Mouse (Mus musculus): ENCODE data around the gene Sgms1. TPM values are rescaled to one million over a fixed set of nuclear protein-coding genes. Genes with fewer than 3 reads are reported as not detected.
A peak's percentile ranks its signal among the peaks of the same experiment; 100 is the strongest.

The Sgms1 gene
- polyA plus RNA-seq, 1 experiment from 2014 or later, result 9.9 TPM

DNA sequence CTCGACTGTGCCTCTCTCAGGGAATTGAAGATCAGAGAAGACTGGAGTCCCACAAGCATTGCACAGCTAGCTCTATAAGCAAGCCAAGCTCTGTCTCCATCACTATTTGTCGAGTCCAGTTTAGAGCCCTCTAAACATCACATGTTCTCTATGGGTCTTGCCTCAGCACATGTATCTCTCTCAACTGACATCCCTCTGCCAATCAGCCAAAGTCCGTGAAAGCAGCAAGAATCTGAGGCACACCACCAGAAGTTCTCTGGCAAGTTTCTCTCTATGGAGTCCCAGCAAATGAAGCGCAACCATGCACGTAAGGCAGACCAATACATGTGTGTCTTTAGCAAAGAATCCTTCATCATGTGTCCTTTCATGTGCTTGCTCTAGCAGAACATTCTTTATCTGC, 77.8 kb downstream of the Sgms1 start:
- Histone ChIP-seq H3K27me3 (peaks cover 6% of the 10 kb centered on the region; the same call in 1 of the 2 replicates), H3K27ac (no peak overlapping the region), H3K4me3 (no peak overlapping the region), H3K9me3 (replicated peaks) (no peaks in the 10 kb centered on the region), H3K4me1 (0 out of 2 replicates have a peak, but pooled peaks cover 3% of the 10 kb centered on the region), H3K36me3 (ENCODE audit: poor library complexity, severe bottlenecking) (no peaks in the 10 kb centered on the region), H3K4me2 (no peak overlapping the region), H3K9ac (no peak overlapping the region)
- 95% methylated on average over 5 of the region's 5 CpGs for WGBS
- ATAC-seq, result no peak

DNA sequence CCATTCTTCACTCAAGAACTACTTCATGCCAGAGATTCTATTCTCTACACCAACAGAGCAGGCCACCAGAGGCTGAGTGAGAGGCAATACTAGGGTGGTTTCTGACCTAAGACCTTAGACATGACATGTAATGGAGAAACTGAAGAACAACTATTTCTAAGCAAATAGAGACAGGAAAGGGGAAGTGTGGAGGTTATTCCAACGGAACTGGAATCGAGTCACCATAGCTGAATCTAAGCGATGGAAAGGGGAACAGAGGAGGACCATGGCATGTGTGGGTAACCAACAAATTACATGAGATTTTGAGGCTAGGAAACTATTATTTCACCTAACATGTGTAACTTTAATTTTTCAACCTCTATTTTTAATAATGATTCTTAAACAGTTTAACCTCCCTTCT, 78.5 kb downstream of the Sgms1 start:
- no peak for ATAC-seq
- 91% methylated on average over 3 of the region's 3 CpGs for WGBS
- 0 out of 2 replicates have a peak, but pooled peaks cover under 1% of the 10 kb centered on the region for H3K27me3 ChIP-seq

GRCm38 (mm10) chr19:32310483-32310882, 79.0 kb downstream of the Sgms1 start:
- Histone ChIP-seq H3K36me3 (ENCODE audit: poor library complexity, severe bottlenecking) (no peaks in the 10 kb centered on the region), H3K9ac (no peak overlapping the region), H3K4me2 (no peak overlapping the region), H3K27me3 (no peaks in the 10 kb centered on the region), H3K4me1 (0 out of 2 replicates have a peak, but pooled peaks cover 3% of the 10 kb centered on the region), H3K4me3 (no peak overlapping the region), H3K9me3 (replicated peaks) (no peaks in the 10 kb centered on the region), H3K27ac (no peak overlapping the region)
- 96% methylated on average over 5 of the region's 5 CpGs for whole genome bisulfite sequencing
- ATAC-seq, result no peak

More for the DNA sequence above, 78.5 kb downstream of the Sgms1 start:
- Histone ChIP-seq H3K36me3 (ENCODE audit: poor library complexity, severe bottlenecking) (no peaks in the 10 kb centered on the region), H3K9me3 (replicated peaks) (no peaks in the 10 kb centered on the region), H3K27ac (no peak overlapping the region), H3K4me1 (0 out of 2 replicates have a peak, but pooled peaks cover 3% of the 10 kb centered on the region), H3K4me2 (no peak overlapping the region), H3K9ac (no peak overlapping the region), H3K4me3 (no peak overlapping the region)

DNA sequence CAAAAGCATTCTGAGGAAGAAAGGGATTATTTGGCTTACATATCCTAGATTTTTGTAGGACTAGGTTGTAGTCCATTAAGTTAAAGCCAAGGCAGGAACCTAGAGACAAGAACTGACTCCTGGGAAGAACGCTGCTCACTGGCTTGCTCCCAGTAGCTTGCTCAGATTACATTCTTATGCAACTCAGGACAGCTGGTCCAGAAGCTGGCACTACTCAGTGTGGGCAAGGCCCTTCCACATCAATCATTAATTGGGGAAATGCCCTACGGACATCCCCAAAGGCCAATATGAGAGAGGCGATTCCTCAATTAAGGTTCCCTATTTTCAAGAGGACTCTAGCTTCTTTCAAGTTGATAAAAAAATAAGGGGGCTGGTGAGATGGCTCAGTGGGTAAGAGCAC, 80.2 kb downstream of the Sgms1 start:
- Histone ChIP-seq H3K9me3 (replicated peaks) (no peaks in the 10 kb centered on the region), H3K27ac (no peak overlapping the region), H3K9ac (no peak overlapping the region), H3K36me3 (ENCODE audit: poor library complexity, severe bottlenecking) (no peaks in the 10 kb centered on the region), H3K4me2 (no peak overlapping the region), H3K4me1 (0 out of 2 replicates have a peak, but pooled peaks cover 3% of the 10 kb centered on the region), H3K4me3 (no peak overlapping the region), H3K27me3 (no peaks in the 10 kb centered on the region)
- WGBS, result 85% methylated on average over 3 of the region's 3 CpGs
- 0 out of 2 replicates have a peak, but pooled peaks have one; percentile 55 for ATAC-seq

DNA sequence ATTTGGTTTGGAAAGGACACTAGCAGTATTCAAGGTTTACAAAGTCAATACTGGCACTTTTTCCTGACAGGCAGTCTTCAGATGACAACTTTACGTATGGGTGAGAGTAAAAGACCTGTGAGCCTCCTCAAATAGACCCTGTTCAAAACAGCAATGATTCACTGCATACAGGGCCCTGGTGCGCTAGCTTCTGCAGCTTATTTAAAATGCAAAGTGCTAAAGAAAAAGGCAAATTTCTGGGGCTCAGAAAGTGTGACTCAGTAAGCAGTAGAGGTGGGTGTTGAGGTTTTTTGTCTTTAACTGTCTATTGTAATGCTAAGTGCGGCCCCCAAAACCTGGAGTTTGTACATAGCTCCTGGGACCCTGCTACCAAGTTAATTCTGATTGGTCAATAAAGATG, 81.2 kb downstream of the Sgms1 start:
- no peaks in the 10 kb centered on the region for H3K9me3 ChIP-seq (replicated peaks)
- no peaks in the 10 kb centered on the region for H3K36me3 ChIP-seq (ENCODE audit: poor library complexity, severe bottlenecking)
- no peak overlapping the region for H3K4me3 ChIP-seq
- no peak overlapping the region for H3K4me2 ChIP-seq
- no peaks in the 10 kb centered on the region for H3K27me3 ChIP-seq
- no peak overlapping the region for H3K9ac ChIP-seq
- ATAC-seq, result no peak
- H3K27ac ChIP-seq, result no peak overlapping the region
- 0 out of 2 replicates have a peak, but pooled peaks cover 3% of the 10 kb centered on the region for H3K4me1 ChIP-seq
- 82% methylated on average over 3 of the region's 3 CpGs for WGBS

- 37% methylated on average over 4 of the region's 4 CpGs for WGBS
- Histone ChIP-seq H3K4me1 (0 out of 2 replicates have a peak, but pooled peaks cover 3% of the 10 kb centered on the region), H3K4me3 (no peak overlapping the region), H3K9me3 (replicated peaks) (no peaks in the 10 kb centered on the region), H3K9ac (no peak overlapping the region), H3K27ac (no peak overlapping the region), H3K4me2 (no peak overlapping the region), H3K27me3 (no peaks in the 10 kb centered on the region), H3K36me3 (ENCODE audit: poor library complexity, severe bottlenecking) (no peaks in the 10 kb centered on the region)
- no peak for ATAC-seq
These were observed 84.6 kb downstream of the Sgms1 start for GRCm38 (mm10) chr19:32304898-32305297.

DNA sequence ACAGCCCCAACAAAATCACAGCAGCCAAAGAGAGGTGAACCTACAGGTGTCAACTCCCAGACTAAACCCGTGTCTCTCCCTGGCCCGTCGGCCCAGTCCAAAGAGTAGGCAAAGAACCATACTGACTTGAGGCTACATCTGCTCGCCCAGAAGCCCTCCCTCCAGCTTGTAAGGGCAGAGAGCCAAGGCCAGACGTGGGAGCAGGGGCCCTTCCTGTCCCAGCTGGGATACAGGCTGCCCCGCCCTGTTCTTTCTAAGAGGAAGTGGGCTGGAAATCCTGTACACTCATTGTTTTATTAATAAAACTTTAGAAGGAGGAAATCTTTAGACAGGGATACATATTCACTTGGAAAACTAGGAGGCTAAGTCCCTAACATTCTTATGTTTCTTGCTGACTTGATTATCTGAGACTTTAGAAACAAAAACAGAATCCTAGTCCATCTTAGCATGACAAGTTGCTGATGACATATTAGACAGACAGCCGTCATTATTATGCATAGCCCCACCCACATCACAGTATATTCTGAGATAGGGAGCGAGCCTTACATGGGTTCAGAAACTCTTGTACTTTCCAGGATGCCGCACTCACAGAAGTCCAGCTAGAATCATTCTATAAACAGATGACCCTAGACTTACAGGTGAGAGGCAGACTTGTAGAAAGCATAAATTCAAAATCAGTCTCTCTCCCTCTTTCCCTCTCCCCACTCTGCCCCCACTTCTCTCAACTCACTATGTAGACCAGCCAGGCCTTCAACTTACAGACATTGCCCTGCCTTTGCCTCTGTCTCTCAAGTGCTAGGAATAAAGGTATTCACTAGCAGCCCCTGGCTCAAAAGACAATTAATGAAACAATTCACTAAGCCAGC, 85.3 kb downstream of the Sgms1 start:
- Histone ChIP-seq H3K27ac (no peak overlapping the region), H3K4me2 (no peak overlapping the region), H3K9ac (no peak overlapping the region), H3K9me3 (replicated peaks) (no peaks in the 10 kb centered on the region), H3K27me3 (no peaks in the 10 kb centered on the region), H3K36me3 (ENCODE audit: poor library complexity, severe bottlenecking) (no peaks in the 10 kb centered on the region), H3K4me3 (no peak overlapping the region), H3K4me1 (0 out of 2 replicates have a peak, but pooled peaks cover 3% of the 10 kb centered on the region)
- 81% methylated on average over 9 of the region's 9 CpGs for WGBS
- no peak for ATAC-seq

- Histone ChIP-seq H3K4me2 (no peak overlapping the region), H3K36me3 (ENCODE audit: poor library complexity, severe bottlenecking) (no peaks in the 10 kb centered on the region), H3K9me3 (replicated peaks) (no peaks in the 10 kb centered on the region), H3K27ac (no peak overlapping the region), H3K9ac (no peak overlapping the region), H3K27me3 (no peaks in the 10 kb centered on the region), H3K4me3 (no peak overlapping the region), H3K4me1 (peaks cover 7% of the 10 kb centered on the region; the same call in 1 of the 2 replicates)
- WGBS, result 90% methylated on average over 5 of the region's 5 CpGs
- no peak for ATAC-seq
These were observed 86.6 kb downstream of the Sgms1 start for GRCm38 (mm10) chr19:32302835-32303381.

- no peak overlapping the region for H3K27ac ChIP-seq
- ATAC-seq, result no peak
- no peaks in the 10 kb centered on the region for H3K9me3 ChIP-seq (replicated peaks)
- H3K4me2 ChIP-seq, result no peak overlapping the region
- H3K4me1 ChIP-seq, result peaks cover 8% of the 10 kb centered on the region; the same call in 1 of the 2 replicates
- no peaks in the 10 kb centered on the region for H3K27me3 ChIP-seq
- WGBS, result 88% methylated on average over 3 of the region's 3 CpGs
- no peaks in the 10 kb centered on the region for H3K36me3 ChIP-seq (ENCODE audit: poor library complexity, severe bottlenecking)
- H3K9ac ChIP-seq, result no peak overlapping the region
- H3K4me3 ChIP-seq, result no peak overlapping the region
These were observed 87.9 kb downstream of the Sgms1 start for GRCm38 (mm10) chr19:32301568-32301967.

DNA sequence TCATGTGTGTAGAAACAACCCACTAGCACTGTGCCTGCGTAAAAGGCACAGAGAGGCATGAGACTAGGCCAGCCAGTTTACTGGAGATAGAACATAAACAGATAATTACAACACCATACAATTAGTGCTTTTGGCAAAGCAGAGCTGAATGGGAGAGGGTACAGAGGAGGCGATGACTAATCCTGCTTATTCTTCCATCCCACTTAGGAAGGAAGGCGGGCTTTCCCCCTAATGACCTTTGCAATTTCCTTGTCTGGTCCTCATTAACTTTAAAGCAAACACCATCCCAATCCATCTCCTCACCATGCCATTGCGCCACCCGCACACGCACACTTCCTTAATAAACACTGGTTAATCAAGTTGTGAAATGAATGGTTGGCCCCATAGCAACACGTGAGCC, 91.3 kb downstream of the Sgms1 start:
- H3K9ac ChIP-seq, result no peak overlapping the region
- H3K4me1 ChIP-seq, result peaks cover 5% of the 10 kb centered on the region; the same call in 1 of the 2 replicates
- ATAC-seq, result peak; percentile 61; the same call in 1 of the 2 replicates
- H3K27ac ChIP-seq, result no peak overlapping the region
- no peaks in the 10 kb centered on the region for H3K9me3 ChIP-seq (replicated peaks)
- no peaks in the 10 kb centered on the region for H3K27me3 ChIP-seq
- H3K36me3 ChIP-seq (ENCODE audit: poor library complexity, severe bottlenecking), result no peaks in the 10 kb centered on the region
- H3K4me3 ChIP-seq, result no peak overlapping the region
- WGBS, result 44% methylated on average over 7 of the region's 7 CpGs
- no peak overlapping the region for H3K4me2 ChIP-seq

GRCm38 (mm10) chr19:32296863-32297262, 92.7 kb downstream of the Sgms1 start:
- H3K4me3 ChIP-seq, result no peak overlapping the region
- peaks cover 10% of the 10 kb centered on the region; the same call in 1 of the 2 replicates for H3K4me1 ChIP-seq
- no peak overlapping the region for H3K9ac ChIP-seq
- H3K36me3 ChIP-seq (ENCODE audit: poor library complexity, severe bottlenecking), result no peaks in the 10 kb centered on the region
- H3K9me3 ChIP-seq (replicated peaks), result no peaks in the 10 kb centered on the region
- H3K4me2 ChIP-seq, result no peak overlapping the region
- no peak for ATAC-seq
- H3K27me3 ChIP-seq, result no peaks in the 10 kb centered on the region
- no peak overlapping the region for H3K27ac ChIP-seq
- WGBS, result 93% methylated on average over 7 of the region's 7 CpGs

DNA sequence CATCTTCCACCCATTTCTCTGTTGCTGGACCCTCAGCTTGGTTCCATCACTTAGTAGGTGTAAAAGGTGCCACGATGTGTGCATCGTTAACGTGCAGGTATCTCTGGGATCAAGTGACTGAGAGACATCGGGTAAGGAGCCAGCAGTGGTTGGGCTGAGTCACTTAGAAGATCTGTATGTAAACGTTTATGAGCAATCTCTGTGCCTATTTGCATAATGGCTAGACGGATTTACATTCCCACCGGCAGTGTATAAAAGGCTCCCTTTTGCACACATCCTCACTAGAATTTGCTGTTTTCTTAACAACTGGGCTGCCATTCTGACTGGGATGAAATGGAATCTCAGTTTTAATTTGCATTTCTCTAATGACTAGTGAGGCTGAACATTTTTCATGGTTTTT, 93.9 kb downstream of the Sgms1 start:
- Histone ChIP-seq H3K4me3 (no peak overlapping the region), H3K27me3 (no peaks in the 10 kb centered on the region), H3K36me3 (ENCODE audit: poor library complexity, severe bottlenecking) (no peaks in the 10 kb centered on the region), H3K4me1 (peaks cover 10% of the 10 kb centered on the region; the same call in 1 of the 2 replicates), H3K4me2 (no peak overlapping the region), H3K9me3 (replicated peaks) (no peaks in the 10 kb centered on the region), H3K9ac (no peak overlapping the region), H3K27ac (no peak overlapping the region)
- WGBS, result 58% methylated on average over 7 of the region's 7 CpGs
- no peak for ATAC-seq
